Mouse (Mus musculus) limb, embryonic 14.5 days (tissue): ENCODE data around the gene Fam20a. TPM values are rescaled to one million over a fixed set of nuclear protein-coding genes. Genes with fewer than 3 reads are reported as not detected.
"Not testable (repeated sequence)": the region's sequence is repeated elsewhere in the genome, so short reads cannot be mapped to it uniquely, and the experiment has no call there.

Source experiments
- ATAC-seq: fragments of 200-750 bp; cut with Nextera tagmentation; 2 replicates; pipeline ENCODE4 v1.8.0; 2017; ENCODE audit warnings: low read depth, moderate number of reproducible peaks, moderate TSS enrichment; ENCODE audit not compliant: low FRiP score
- DNase-seq: peaks from one replicate; pipeline ENCODE4 v3.0.0-alpha.2; 2015; ENCODE audit warnings: low spot score
- H3K27ac ChIP-seq: fragments of 300-500 bp; sonication (generic); replicated peaks from 2 replicates; pipeline ENCODE4 v1.5.1; 2014; ENCODE audit warnings: low read depth, mild to moderate bottlenecking, low read length, moderate library complexity, mixed read lengths
- H3K27me3 ChIP-seq: fragments of 300-500 bp; sonication (generic); 2 replicates; pipeline ENCODE4 v1.6.1; 2014; ENCODE audit warnings: low read length, mixed read lengths; ENCODE audit not compliant: control insufficient read depth, insufficient read depth
- H3K36me3 ChIP-seq: fragments of 300-500 bp; sonication (generic); 2 replicates; pipeline ENCODE4 v1.6.1; 2014; ENCODE audit warnings: mild to moderate bottlenecking, low read length, moderate library complexity, mixed read lengths; ENCODE audit not compliant: control insufficient read depth, insufficient read depth
- H3K4me1 ChIP-seq: fragments of 300-500 bp; sonication (generic); 2 replicates; pipeline ENCODE4 v1.6.1; 2014; ENCODE audit warnings: antibody characterized with exemption, low read length, mixed read lengths; ENCODE audit not compliant: control insufficient read depth, insufficient read depth
- H3K4me2 ChIP-seq: fragments of 300-500 bp; sonication (generic); replicated peaks from 2 replicates; pipeline ENCODE4 v1.6.1; 2014; ENCODE audit warnings: low read depth, mild to moderate bottlenecking, low read length, moderate library complexity; ENCODE audit not compliant: severe bottlenecking
- H3K4me3 ChIP-seq: fragments of 300-500 bp; sonication (generic); replicated peaks from 2 replicates; pipeline ENCODE4 v1.5.1; 2014; ENCODE audit warnings: low read length
- H3K9ac ChIP-seq: fragments of 300-500 bp; sonication (generic); 2 replicates; pipeline ENCODE4 v1.6.1; 2014; ENCODE audit warnings: mild to moderate bottlenecking, low read depth, low read length, moderate library complexity; ENCODE audit not compliant: severe bottlenecking
- H3K9me3 ChIP-seq: fragments of 300-500 bp; sonication (generic); 2 replicates; pipeline ENCODE4 v1.6.1; 2016; ENCODE audit warnings: low read length; ENCODE audit not compliant: control insufficient read depth
- POLR2A ChIP-seq: fragments of 200-500 bp; IDR thresholded peaks from 2 replicates; pipeline ENCODE4 v1.8.0; 2012; ENCODE audit warnings: inconsistent platforms, mild to moderate bottlenecking, moderate library complexity, borderline replicate concordance; ENCODE audit not compliant: insufficient read depth, insufficient read length; ENCODE audit errors: extremely low read depth
- WGBS: fragments of 180-500 bp; shearing (Covaris S2); extraction: QIAGEN DNeasy Blood & Tissue Kit; methylation state at CpG from one replicate; pipeline ENCODE4 v1.1.7; 2014; 5-methylcytosine and 5-hydroxymethylcytosine counted together
- polyA plus RNA-seq, 2 experiments: library from polyadenylated mRNA; depleted of rRNA in 1 of 2; stranded (reverse) in 1 of 2; unstranded in 1 of 2; fragments of >200 nt; fragmentation: Nextera tagmentation in 1 of 2; extraction: Ambion mirVana in 1 of 2; gene quantifications; 2 replicates each; pipeline versions ENCODE4 v1.2.1 to v1.2.3; 2012 to 2014

Fam20a gene
- polyA plus RNA-seq, 2 experiments, result 6.9 to 9.4 TPM

DNA sequence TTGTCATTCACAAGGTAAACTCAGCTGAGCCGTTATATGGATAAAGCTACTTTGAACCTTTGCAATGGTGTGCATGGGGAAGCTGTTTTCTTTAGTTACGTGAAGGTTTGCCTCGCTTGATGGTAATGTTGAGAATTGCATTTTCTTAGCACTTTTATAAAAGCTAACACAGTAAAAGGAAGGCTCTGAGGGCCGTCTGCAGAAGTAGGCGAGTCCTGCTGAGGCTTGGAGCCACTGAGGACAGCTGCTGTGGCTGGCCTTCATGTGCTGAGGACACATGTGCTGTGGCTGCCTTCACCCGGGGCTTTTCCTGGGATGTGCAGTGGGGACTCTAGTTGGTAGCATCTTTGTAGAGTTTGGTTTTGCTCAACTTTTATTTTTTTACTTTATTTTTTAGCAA is 56.7 kb downstream of the Fam20a start:
- Histone ChIP-seq H3K36me3 (peaks cover 90% of the 10 kb centered on the region), H3K9me3 (no peaks in the 10 kb centered on the region), H3K9ac (no peak overlapping the region), H3K4me2 (no peak overlapping the region), H3K27ac (no peak overlapping the region), H3K4me1 (peaks cover 3% of the 10 kb centered on the region; the same call in 1 of the 2 replicates), H3K4me3 (no peak overlapping the region), H3K27me3 (no peaks in the 10 kb centered on the region)
- 82% methylated on average over 6 of the region's 6 CpGs for WGBS
- ATAC-seq (no peak), DNase-seq (no peak)
- no peak for TF ChIP-seq POLR2A

DNA sequence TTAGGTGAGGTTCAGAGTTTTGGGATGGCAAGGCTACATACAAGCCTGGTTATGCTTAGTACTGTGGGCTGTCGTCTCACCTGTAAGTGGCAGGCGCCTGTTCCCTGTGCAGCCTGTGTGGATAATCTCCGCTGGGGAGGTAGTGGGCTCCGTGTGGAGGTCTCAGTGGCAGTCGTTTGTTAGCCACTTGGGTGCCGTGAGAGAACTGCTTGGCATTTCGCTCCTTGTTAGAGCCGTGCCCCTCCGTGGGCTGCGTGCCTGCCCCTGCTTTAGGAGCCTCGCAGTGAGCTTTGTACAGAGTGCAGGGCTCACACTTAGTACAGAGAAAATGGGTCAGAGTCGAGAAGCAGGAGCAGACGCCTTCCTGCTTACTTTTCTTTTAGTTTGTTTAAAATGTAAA is 57.8 kb downstream of the Fam20a start:
- H3K4me2 ChIP-seq, result no peak overlapping the region
- H3K36me3 ChIP-seq, result peaks cover 92% of the 10 kb centered on the region
- no peaks in the 10 kb centered on the region for H3K4me1 ChIP-seq
- H3K27me3 ChIP-seq, result no peaks in the 10 kb centered on the region
- DNase-seq, result no peak
- H3K9me3 ChIP-seq, result no peaks in the 10 kb centered on the region
- TF ChIP-seq POLR2A, result no peak
- H3K4me3 ChIP-seq, result no peak overlapping the region
- H3K9ac ChIP-seq, result no peak overlapping the region
- ATAC-seq, result no peak
- H3K27ac ChIP-seq, result no peak overlapping the region
- 86% methylated on average over 13 of the region's 13 CpGs for WGBS

DNA sequence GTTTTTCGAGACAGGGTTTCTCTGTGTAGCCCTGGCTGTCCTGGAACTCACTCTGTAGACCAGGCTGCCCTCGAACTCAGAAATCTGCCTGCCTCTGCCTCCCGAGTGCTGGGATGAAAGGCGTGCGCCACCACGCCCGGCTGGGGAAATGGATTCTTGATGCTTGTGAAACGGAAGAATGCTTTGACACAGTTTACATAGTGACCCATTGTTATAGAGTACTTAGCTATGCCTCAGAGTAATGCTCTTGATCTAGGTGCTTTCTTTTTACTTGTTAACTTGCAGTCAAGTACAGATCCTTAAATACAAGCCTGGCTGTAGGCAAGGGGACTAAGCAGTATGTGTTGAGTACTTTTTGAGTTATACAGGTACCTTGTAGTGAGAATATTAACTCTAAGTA is 61.6 kb downstream of the Fam20a start:
- not testable (repeated sequence) for H3K9ac ChIP-seq, H3K27me3 ChIP-seq, H3K4me3 ChIP-seq, ATAC-seq, H3K4me1 ChIP-seq, H3K9me3 ChIP-seq, H3K4me2 ChIP-seq, DNase-seq, H3K27ac ChIP-seq
- 94% methylated on average over 8 of the region's 8 CpGs for WGBS
- peaks cover 83% of the 10 kb centered on the region for H3K36me3 ChIP-seq

DNA sequence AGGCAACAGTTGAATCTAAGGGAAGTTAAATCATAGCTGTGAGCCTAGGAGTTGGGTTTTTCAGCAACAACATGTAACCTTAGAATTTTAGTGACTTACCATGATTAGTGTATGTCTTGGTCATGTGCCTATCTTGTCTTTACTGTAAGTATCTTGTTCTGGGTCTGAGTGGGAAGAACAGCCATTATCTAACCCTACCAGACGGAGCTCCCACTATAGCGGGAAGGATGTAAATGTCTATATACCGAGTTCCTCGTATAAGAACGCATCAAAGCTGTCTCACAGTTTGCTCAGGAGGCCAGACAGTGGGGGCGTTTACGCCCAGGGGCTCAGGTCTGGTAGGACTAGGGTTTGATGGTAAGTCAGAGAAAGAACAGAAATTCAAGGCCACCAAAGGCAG is 65.8 kb downstream of the Fam20a start:
- peaks cover 62% of the 10 kb centered on the region for H3K36me3 ChIP-seq
- WGBS, result 87% methylated on average over 7 of the region's 7 CpGs

DNA sequence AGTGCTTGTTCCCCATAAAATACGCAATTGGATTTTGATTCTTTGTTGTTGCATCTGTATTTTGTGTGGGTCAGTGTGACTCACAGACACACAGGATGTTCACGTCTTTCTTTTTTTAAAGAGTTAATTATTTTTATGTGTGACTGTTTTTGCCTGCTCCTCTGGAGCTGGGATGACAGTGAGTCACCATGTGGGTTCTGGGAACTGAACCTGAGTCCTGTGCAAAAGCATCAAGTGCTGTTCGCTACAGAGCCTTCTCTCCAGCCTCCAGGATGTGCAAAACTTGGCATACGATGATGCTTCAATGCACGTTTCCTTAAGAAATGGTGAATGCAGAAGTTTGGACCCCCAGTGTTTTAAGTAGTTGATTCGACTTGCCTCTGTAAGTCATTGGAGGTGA is 67.5 kb downstream of the Fam20a start:
- no peak for ATAC-seq
- no peak for TF ChIP-seq POLR2A
- H3K4me2 ChIP-seq, result no peak overlapping the region
- no peaks in the 10 kb centered on the region for H3K27me3 ChIP-seq
- no peak for DNase-seq
- H3K36me3 ChIP-seq, result peaks cover 46% of the 10 kb centered on the region
- WGBS, result 85% methylated on average over 6 of the region's 6 CpGs
- no peak overlapping the region for H3K9ac ChIP-seq
- H3K9me3 ChIP-seq, result no peaks in the 10 kb centered on the region
- H3K4me1 ChIP-seq, result peaks cover 10% of the 10 kb centered on the region; the same call in 1 of the 2 replicates
- no peak overlapping the region for H3K4me3 ChIP-seq
- no peak overlapping the region for H3K27ac ChIP-seq

More for the DNA sequence above, 65.8 kb downstream of the Fam20a start:
- Histone ChIP-seq H3K4me2 (no peak overlapping the region), H3K4me1 (peaks cover 10% of the 10 kb centered on the region; the same call in 1 of the 2 replicates), H3K9me3 (no peaks in the 10 kb centered on the region), H3K4me3 (no peak overlapping the region), H3K27ac (no peak overlapping the region), H3K27me3 (no peaks in the 10 kb centered on the region), H3K9ac (no peak overlapping the region)
- DNase-seq, result no peak
- TF ChIP-seq POLR2A, result no peak
- ATAC-seq, result no peak

DNA sequence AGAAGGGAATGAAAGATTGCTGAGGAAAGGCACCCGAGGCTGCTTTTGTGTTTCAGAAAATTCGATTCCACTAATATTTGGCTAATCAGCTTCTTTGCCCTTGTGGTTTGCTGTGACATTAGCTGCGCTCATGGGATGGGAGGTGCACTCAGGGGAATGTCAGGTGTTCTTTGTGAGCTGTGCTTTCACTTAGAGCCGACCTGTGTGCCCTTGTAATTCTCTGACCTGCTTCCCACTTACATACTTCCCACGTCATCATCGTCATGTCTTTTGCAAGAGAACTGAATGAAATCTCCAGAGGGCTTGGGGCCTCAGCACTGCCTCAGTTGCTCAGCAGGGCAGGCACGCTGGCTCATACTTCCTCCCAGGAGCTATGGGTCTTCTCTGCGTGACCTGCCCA is 68.9 kb downstream of the Fam20a start:
- H3K4me2 ChIP-seq, result peak overlapping the region; percentile 52
- H3K27ac ChIP-seq, result no peak overlapping the region
- H3K4me1 ChIP-seq, result peaks cover 10% of the 10 kb centered on the region; the same call in 1 of the 2 replicates
- H3K27me3 ChIP-seq, result no peaks in the 10 kb centered on the region
- 0 out of 2 replicates have a peak overlapping the region, but pooled peaks have one; percentile 95 for H3K4me3 ChIP-seq
- H3K9me3 ChIP-seq, result no peaks in the 10 kb centered on the region
- H3K36me3 ChIP-seq, result peaks cover 38% of the 10 kb centered on the region
- TF ChIP-seq POLR2A, result no peak
- H3K9ac ChIP-seq, result no peak overlapping the region
- DNase-seq (no peak), ATAC-seq (no peak)
- 80% methylated on average over 8 of the region's 8 CpGs for WGBS
